In genomic region chr17:28006208-28006607, GRCm38 (mm10) we compare ENCODE assay signal across 9 mouse cellular contexts.
DNase-seq lines count a peak whose midpoint lies in the region; ATAC-seq and TF ChIP-seq lines count a peak whose summit lies in the region.
"Had no signal": no experiment of that assay in that cellular context is flagged by ENCODE, and none has a peak within 500 bp of the region (broad histone marks: within the 10 kb centered on the region; RNA-seq: fewer than 3 reads in every experiment).

No protein-coding gene starts in this region.

- peak; percentile 35 for TF ChIP-seq CTCF in layer of hippocampus, adult 2 months (conservative IDR thresholded peaks at IDR 0.05)

- no peak for DNase-seq in layer of hippocampus, adult 2 months (ENCODE audit: low spot score in 2 of 2)
- DNase-seq in layer of hippocampus, adult 8-10 months (ENCODE audit: low spot score in 2 of 2), result no peak
- no peak for DNase-seq in cerebellum, adult 18-20 months
- DNase-seq in embryo, embryonic 11 days, result no peak
- DNase-seq: cerebellum, adult 8-10 months had no signal

- H3K27ac ChIP-seq in forebrain, embryonic 12.5 days, result peak overlapping the region; percentile 65; the same call in 1 of the 2 replicates
- no peak overlapping the region for H3K27ac ChIP-seq in forebrain, embryonic 13.5 days
- peak overlapping the region; percentile 93 for H3K27ac ChIP-seq in layer of hippocampus, adult 2 months
- peak overlapping the region; percentile 93 for H3K27ac ChIP-seq in heart, embryonic 16.5 days (ENCODE audit: low read length)

- no peak for ATAC-seq in forebrain, embryonic 12.5 days (ENCODE audit: low FRiP score)
- ATAC-seq in forebrain, embryonic 13.5 days, result no peak
- no peak for ATAC-seq in heart, embryonic 16.5 days (replicated peaks; ENCODE audit: extremely low read depth, insufficient read depth, low FRiP score)

- peaks cover 9% of the 10 kb centered on the region for H3K27me3 ChIP-seq in forebrain, embryonic 12.5 days
- 0 out of 2 replicates have a peak, but pooled peaks cover 5% of the 10 kb centered on the region for H3K27me3 ChIP-seq in forebrain, embryonic 13.5 days
- H3K27me3 ChIP-seq in heart, embryonic 16.5 days (ENCODE audit: control insufficient read depth, insufficient read depth, low read length), result no peaks in the 10 kb centered on the region
- no peaks in the 10 kb centered on the region for H3K27me3 ChIP-seq in megakaryocyte, embryonic 14.5 days (replicated peaks)

- H3K9ac ChIP-seq in forebrain, embryonic 12.5 days, result no peak overlapping the region
- H3K9ac ChIP-seq in forebrain, embryonic 13.5 days, result no peak overlapping the region
- H3K9ac ChIP-seq in heart, embryonic 16.5 days (ENCODE audit: low read length), result peak overlapping the region; percentile 70; the same call in 1 of the 2 replicates

- H3K9me3 ChIP-seq in forebrain, embryonic 12.5 days, result no peaks in the 10 kb centered on the region
- no peaks in the 10 kb centered on the region for H3K9me3 ChIP-seq in forebrain, embryonic 13.5 days (replicated peaks)
- no peaks in the 10 kb centered on the region for H3K9me3 ChIP-seq in heart, embryonic 16.5 days (replicated peaks; ENCODE audit: control insufficient read depth, low read length)
- H3K9me3 ChIP-seq in megakaryocyte, embryonic 14.5 days, result no peaks in the 10 kb centered on the region

- peaks cover 44% of the 10 kb centered on the region for H3K4me1 ChIP-seq in forebrain, embryonic 12.5 days
- peaks cover 47% of the 10 kb centered on the region for H3K4me1 ChIP-seq in forebrain, embryonic 13.5 days
- H3K4me1 ChIP-seq in heart, embryonic 16.5 days (ENCODE audit: control insufficient read depth, insufficient read depth, low read length), result peaks cover 34% of the 10 kb centered on the region
- peaks cover 91% of the 10 kb centered on the region for H3K4me1 ChIP-seq in megakaryocyte, embryonic 14.5 days

- H3K4me2 ChIP-seq in forebrain, embryonic 12.5 days, result no peak overlapping the region
- H3K4me2 ChIP-seq in forebrain, embryonic 13.5 days, result no peak overlapping the region
- no peak overlapping the region for H3K4me2 ChIP-seq in heart, embryonic 16.5 days (ENCODE audit: low read depth, low read length)

- peaks cover 15% of the 10 kb centered on the region for H3K36me3 ChIP-seq in forebrain, embryonic 12.5 days (replicated peaks)
- H3K36me3 ChIP-seq in forebrain, embryonic 13.5 days (ENCODE audit: poor library complexity, severe bottlenecking), result peaks cover 31% of the 10 kb centered on the region
- no peaks in the 10 kb centered on the region for H3K36me3 ChIP-seq in heart, embryonic 16.5 days (ENCODE audit: control insufficient read depth, insufficient read depth)
- peaks cover 73% of the 10 kb centered on the region for H3K36me3 ChIP-seq in megakaryocyte, embryonic 14.5 days (replicated peaks; ENCODE audit: low read length)

- no peak overlapping the region for H3K4me3 ChIP-seq in forebrain, embryonic 12.5 days (replicated peaks)
- H3K4me3 ChIP-seq in forebrain, embryonic 13.5 days, result no peak overlapping the region
- H3K4me3 ChIP-seq in layer of hippocampus, adult 2 months, result no peak overlapping the region
- H3K4me3 ChIP-seq in heart, embryonic 16.5 days (ENCODE audit: low read length), result no peak overlapping the region
- H3K4me3 ChIP-seq in megakaryocyte, embryonic 14.5 days (replicated peaks), result peak overlapping the region; percentile 93

- WGBS in forebrain, embryonic 12.5 days, result 86% methylated on average over 8 of the region's 8 CpGs
- 89% methylated on average over 8 of the region's 8 CpGs for WGBS in forebrain, embryonic 13.5 days
- WGBS in heart, embryonic 16.5 days, result 77% methylated on average over 8 of the region's 8 CpGs
